Mouse (Mus musculus): ENCODE results near the gene Dcaf17. TPM values are rescaled to one million over a fixed set of nuclear protein-coding genes. Genes with fewer than 3 reads are reported as not detected.

The Dcaf17 gene
- polyA plus RNA-seq, 1 experiment from 2014 or later, result 30.2 TPM

Other genes starting within 250 kb of the Dcaf17 start
- 26.5 and 28.3 TPM in 2 replicates for gene Tlk1, start 229.6 kb upstream of the Dcaf17 start, polyA plus RNA-seq (2015; fragmentation: Nextera tagmentation; extraction: Ambion mirVana)
- 10.5 and 12.5 TPM in 2 replicates for gene Mettl8, start 255 bp downstream of the Dcaf17 start, polyA plus RNA-seq (2015; fragmentation: Nextera tagmentation; extraction: Ambion mirVana)
- gene Cybrd1, start 62.6 kb downstream of the Dcaf17 start, polyA plus RNA-seq (2015; fragmentation: Nextera tagmentation; extraction: Ambion mirVana), result 5.8 and 5.9 TPM in 2 replicates
- 159 and 166 TPM in 2 replicates for gene Dync1i2, start 156.4 kb downstream of the Dcaf17 start, polyA plus RNA-seq (2015; fragmentation: Nextera tagmentation; extraction: Ambion mirVana)

All from hindbrain, embryonic 15.5 days (tissue).